Mouse (Mus musculus) neural tube, postnatal 0 days (tissue): ENCODE results near the gene Stom. TPM values are rescaled to one million over a fixed set of nuclear protein-coding genes. Genes with fewer than 3 reads are reported as not detected.

ENCODE experiments used
- polyA plus RNA-seq: library from polyadenylated mRNA; unstranded; fragments of >200 nt; fragmentation: Nextera tagmentation; extraction: Ambion mirVana; gene quantifications from 2 replicates; pipeline ENCODE4 v1.2.1, GENCODE M21; 2015

Stom gene
- polyA plus RNA-seq, result 24.4 and 25.3 TPM in 2 replicates

DNA sequence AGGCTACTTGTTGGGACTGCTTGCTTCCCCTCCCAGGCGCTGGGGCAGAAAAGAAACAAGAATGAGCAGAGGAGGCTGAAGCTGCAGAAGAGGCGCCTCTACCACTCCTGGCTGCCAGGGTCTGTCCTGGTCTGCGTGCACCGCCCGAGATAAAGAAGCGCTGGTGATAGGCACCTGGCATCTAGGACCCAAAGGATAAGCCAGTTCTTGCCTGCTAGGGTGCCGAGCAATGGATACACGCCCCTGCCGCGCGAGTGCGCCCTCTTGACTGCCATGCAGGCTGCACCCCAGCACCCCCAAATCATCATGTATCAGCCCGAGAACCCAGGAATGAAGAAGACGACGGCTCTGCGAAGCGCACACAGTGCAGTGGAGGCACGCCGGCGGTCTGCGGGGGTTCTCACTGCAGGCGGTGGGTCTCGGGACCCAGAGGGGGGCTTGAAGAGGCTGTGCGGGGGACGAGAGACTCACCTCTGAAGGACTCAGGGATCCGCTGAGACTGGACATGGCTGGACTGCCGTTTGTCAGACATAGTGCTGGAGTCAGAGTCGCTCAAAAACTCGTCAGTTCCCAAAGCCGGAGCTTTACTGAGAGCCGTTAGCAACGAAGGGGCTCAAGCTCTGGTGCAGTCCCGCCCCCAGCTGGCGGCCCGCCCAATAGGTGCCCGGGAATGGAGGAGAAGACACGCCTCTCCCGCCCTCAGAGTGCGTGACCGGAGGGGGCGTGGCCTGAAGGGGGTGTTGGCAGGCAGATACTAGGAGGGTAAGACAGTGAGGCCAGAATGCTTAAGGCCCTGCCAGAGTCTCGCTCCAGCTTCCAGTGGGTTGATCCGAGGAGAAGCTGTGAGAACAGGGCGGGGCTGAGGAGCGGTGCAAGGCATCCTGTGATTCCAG lies at the start of gene Stom:
Gene Stom, minus strand, starts transcription at position 589 of the 893 bp plus-strand sequence.

DNA sequence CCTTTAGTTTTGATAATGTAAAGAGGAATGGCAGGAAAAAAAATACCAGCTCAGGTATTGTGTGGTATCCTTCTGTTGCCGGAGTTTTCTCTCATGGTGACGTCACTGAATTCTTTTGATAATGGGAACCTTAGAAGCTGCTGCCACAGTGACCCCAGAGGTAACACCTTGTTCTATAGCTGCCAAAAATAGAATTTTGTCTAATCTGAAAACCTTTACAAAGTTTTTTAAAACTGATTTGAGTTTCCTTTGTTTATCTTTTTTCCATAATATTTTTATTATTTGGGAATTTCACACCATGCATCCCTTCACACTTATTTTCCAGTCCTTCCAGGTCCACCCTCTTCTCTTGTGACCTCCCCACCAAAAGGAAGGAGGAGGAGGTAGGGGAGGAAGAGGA lies 30.9 kb upstream of the Stom start, which contains the start of gene 4930568D16Rik:
Gene 4930568D16Rik, minus strand, starts transcription at position 101 of the 400 bp plus-strand sequence.

Other genes with a start within 250 kb of the Stom start
- gene AI182371, start 235.4 kb downstream of the Stom start, polyA plus RNA-seq, result 0.23 and 0.28 TPM in 2 replicates
- 8.5 and 9.3 TPM in 2 replicates for gene Cntrl, start 227.5 kb downstream of the Stom start, polyA plus RNA-seq
- gene Rab14, start 135.9 kb downstream of the Stom start, polyA plus RNA-seq, result 453 and 536 TPM in 2 replicates
- 56.2 and 93.3 TPM in 2 replicates for gene Gsn, start 80.6 kb downstream of the Stom start, polyA plus RNA-seq
- not detected in 2 replicates for gene 4930568D16Rik, start 30.8 kb upstream of the Stom start, polyA plus RNA-seq
- not detected in 2 replicates for gene 4930402F06Rik, start 60.2 kb upstream of the Stom start, polyA plus RNA-seq
- gene Ggta1, start 126.3 kb upstream of the Stom start, polyA plus RNA-seq, result 4.9 and 5.3 TPM in 2 replicates
- 74.1 and 87.3 TPM in 2 replicates for gene Dab2ip, start 221.3 kb upstream of the Stom start, polyA plus RNA-seq